Mouse (Mus musculus): ENCODE results near the gene Setd1b.

Gene Setd1b

DNA sequence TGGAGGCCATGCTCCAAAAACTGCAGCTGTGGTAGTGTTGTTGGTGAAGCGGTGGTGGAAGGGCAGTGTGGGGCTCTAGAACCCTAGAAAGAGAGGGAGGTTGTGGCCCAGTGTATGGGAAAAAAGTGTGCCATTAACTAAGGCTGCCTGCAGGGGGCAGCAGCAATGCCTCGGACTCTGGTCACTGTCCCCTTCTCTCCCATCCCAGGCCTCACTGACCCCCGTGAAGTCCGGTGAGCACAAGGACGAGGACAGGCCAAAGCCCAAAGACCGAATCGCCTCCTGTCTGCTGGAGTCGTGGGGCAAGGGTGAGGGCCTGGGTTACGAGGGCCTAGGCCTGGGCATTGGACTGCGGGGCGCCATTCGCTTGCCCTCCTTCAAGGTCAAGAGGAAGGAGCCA is 14.8 kb downstream of the Setd1b start:
- DNase-seq (ENCODE audit: extremely low read depth, insufficient read length, low spot score) = no peak

DNA sequence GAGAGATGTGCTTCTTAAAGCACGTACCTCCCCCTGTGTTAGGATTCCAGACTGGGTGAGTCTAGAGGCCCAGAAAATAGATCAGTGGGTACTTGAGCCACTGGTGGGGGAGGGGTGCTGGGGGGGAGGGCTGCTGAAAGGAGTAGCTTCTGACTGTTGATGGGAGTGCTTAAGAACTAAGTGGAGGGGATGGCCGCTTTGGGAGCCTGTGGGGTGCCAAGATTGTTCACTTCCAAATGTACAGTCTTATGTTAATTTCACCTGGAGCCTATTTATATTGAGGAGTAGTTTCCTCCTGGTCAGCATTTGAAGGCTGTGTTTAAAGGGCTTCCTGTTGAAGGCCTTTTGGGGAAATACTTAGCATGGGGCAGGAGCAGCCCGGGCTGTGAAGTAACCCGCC is 16.0 kb downstream of the Setd1b start:
- no peak for DNase-seq (ENCODE audit: extremely low read depth, insufficient read length, low spot score)

GRCm38 (mm10) chr5:123159446-123159845 is 17.5 kb downstream of the Setd1b start:
- DNase-seq (ENCODE audit: extremely low read depth, insufficient read length, low spot score) = no peak

GRCm38 (mm10) chr5:123159866-123160265 is 17.9 kb downstream of the Setd1b start:
- no peak for DNase-seq (ENCODE audit: extremely low read depth, insufficient read length, low spot score)

- no peak for DNase-seq (ENCODE audit: extremely low read depth, insufficient read length, low spot score)
These were observed 18.3 kb downstream of the Setd1b start for GRCm38 (mm10) chr5:123160341-123160740.

DNA sequence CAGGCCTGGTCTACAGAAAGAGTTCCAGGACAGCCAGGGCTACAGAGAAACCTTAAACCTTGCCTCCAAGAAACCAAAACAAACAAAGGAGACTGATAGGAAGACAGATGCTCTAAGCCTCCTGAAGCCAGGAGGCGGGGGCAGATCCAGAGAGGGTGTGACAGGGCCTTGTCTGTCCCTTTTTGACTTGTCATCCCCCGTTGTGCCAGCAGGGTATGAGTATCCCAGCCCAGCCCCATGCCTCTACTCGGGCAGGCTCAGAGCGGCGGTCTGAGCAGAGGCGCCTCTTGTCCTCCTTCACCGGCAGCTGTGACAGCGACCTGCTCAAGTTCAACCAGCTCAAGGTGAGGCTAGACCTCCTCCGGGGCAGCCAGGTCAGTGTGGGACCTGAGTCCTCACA is 20.9 kb downstream of the Setd1b start:
- DNase-seq (ENCODE audit: extremely low read depth, insufficient read length, low spot score) = no peak

DNA sequence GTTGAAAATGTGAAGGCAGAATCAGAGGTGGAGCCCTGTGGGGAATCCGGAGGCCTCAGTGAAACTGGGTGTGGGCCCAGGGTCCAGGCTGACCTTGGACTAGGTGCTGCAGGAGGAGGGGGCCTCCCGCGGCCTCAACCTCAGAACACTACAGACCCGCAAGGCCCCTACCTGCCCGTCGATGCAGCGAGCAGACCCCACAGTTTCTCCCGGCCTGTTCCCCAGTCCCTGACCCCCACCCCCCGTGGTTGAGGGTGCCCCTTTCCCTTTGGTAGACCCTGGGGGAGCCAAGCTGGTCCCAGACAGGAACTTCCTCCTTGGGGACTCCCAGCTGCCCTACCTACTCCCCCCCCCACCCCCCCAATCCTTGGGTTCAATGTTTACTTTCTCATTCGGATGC is 24.4 kb downstream of the Setd1b start:
- DNase-seq (ENCODE audit: extremely low read depth, insufficient read length, low spot score) = no peak

DNA sequence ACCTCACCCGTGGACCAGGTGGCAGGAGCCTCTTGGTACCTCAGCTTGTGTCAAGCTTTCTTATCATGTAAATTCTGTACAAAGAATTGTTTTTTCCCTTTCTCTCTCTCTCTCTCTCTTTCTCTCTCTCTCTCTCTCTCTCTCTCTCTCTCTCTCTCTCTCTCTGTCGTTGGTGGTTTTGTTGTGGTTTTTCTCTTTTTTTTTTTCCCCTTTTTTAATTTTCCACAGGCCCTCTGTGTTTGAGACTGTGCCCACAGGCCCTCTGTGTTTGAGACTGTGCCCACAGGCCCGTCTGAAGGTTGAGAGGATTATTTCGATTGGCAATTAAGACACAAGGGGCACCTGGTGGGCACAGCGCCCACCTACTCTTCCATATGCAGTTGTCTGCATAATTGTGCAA is 25.6 kb downstream of the Setd1b start:
- DNase-seq (ENCODE audit: extremely low read depth, insufficient read length, low spot score) = no peak

GRCm38 (mm10) chr5:123169284-123169683 is 27.3 kb downstream of the Setd1b start, which contains the start of gene Psmd9:
Gene Psmd9, plus strand, starts transcription at chr5:123169413.
- no peak for DNase-seq (ENCODE audit: extremely low read depth, insufficient read length, low spot score)

DNA sequence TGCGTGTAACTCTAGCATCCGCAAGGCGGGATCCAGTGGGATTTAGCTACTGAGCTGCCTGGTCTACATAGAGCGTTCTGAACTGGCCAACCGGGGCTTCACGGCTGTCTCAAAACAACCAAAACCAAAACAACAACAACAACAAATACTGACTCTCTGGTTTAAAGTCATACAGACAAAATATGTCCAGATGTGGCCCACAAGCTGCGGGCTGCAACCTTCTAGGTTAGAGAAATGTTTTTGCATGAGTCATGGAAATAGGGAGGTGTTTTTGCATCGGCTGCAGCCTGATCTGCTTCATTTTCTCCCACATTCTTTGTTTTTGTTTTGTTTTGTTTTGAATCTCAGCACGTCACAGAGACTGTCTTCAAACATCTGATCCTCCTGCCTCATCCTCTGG is 28.4 kb downstream of the Setd1b start:
- no peak for DNase-seq (ENCODE audit: extremely low read depth, insufficient read length, low spot score)

GRCm38 (mm10) chr5:123171646-123172350 is 29.8 kb downstream of the Setd1b start:
- peak; percentile 69 for DNase-seq (ENCODE audit: extremely low read depth, insufficient read length, low spot score)

DNA sequence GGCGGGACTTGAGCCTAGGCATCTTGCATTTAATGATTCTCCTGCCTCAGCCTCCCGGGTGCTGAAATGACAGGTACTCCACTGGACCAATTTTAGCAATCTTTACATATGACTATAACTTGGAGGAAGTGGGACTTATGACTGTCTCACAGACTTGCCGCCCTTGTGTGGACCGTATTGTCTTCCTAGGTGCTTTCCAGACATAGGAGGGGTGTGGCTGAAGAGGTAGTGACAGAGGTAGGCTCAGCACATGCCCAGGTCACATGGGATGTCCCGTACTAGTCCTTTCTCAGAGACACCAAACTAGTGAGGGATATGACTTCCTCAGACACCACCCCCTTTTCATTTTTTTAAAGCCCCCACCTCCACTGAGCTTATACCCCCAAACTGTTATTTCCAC is 36.8 kb downstream of the Setd1b start:
- no peak for DNase-seq (ENCODE audit: extremely low read depth, insufficient read length, low spot score)

GRCm38 (mm10) chr5:123180390-123180789 is 38.4 kb downstream of the Setd1b start:
- DNase-seq (ENCODE audit: extremely low read depth, insufficient read length, low spot score) = no peak

- no peak for DNase-seq (ENCODE audit: extremely low read depth, insufficient read length, low spot score)
These were observed 39.5 kb downstream of the Setd1b start for GRCm38 (mm10) chr5:123181536-123181935.

GRCm38 (mm10) chr5:123182651-123183050 is 40.7 kb downstream of the Setd1b start, which contains the start of gene Hpd:
Gene Hpd, minus strand, starts transcription at chr5:123182727.
- no peak for DNase-seq (ENCODE audit: extremely low read depth, insufficient read length, low spot score)

DNA sequence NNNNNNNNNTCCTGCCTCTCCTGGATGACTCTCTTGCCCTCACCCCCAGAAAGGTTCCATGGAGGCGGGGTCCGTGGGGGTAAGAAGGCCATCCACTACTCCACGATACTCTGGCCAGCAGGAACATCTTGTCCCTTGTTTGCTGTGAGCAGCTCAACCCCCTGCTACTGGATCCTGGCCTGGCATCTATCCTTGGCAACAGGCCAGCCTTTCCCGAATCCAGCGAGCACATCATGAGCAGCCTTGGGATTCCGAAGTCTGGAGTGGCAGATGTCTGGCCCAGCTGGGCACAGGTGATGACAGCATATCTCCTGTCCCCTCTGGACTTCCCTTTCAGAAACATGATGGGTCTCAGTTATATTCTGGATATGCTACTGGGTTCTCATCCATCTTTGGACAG is 44.0 kb downstream of the Setd1b start:
- DNase-seq (ENCODE audit: extremely low read depth, insufficient read length, low spot score) = no peak

DNA sequence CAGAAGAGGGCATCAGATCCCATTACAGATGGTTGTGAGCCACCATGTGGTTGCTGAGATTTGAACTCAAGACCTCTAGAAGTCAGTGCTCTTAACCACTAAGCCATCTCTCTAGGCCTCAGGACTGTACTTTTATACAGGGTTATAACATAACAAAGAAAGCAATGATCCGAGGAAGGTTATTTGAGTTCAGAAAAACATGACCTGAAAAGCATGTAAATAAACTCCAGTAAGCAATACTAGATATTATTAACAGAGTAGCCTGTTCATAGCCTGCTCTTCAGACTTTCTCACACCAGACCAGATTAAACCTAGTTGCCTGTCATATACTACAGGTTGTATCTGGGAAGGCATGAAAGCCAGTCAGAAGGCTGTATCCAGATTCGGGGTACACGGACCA is 45.3 kb downstream of the Setd1b start:
- DNase-seq (ENCODE audit: extremely low read depth, insufficient read length, low spot score) = no peak

DNA sequence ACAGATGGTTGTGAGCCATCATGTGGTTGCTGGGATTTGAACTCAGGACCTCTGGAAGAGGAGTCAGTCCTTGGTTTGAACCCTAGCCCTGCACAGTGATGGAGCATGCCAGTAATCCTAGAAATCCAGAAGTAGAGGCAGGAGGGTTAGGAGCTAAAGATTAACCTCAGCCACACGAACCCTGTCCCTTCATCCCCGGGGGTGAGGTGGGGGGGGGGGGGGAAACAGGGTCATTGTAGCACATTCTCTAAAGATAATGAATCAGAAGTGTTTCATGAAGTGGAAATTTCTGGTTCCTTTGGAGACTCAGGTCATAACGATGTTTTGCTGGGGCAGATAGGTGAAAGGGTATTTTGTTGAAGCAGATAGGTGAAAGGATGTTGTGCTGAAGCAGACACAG is 48.9 kb downstream of the Setd1b start:
- no peak for DNase-seq (ENCODE audit: extremely low read depth, insufficient read length, low spot score)

DNA sequence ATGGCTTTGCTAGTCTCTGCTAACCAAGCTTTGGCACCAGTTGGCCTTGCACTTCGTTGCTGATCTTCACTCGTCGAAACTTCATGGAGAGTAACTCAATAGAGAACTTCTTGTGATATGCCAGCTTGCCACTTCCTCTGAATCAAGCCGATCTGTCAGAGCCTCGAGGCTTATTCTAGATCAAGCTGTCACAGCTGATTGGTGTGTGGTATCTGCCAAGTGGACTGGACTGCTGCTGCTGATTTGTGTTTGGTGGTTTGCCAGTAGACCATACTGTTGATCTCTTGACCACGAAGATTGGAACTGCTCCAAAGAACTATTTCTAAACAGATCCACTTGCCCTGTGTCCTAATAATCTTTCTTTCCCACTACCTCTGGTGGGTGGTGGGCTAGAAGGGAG is 49.4 kb downstream of the Setd1b start:
- no peak for DNase-seq (ENCODE audit: extremely low read depth, insufficient read length, low spot score)

GRCm38 (mm10) chr5:123192606-123193150 is 50.7 kb downstream of the Setd1b start:
- no peak for DNase-seq (ENCODE audit: extremely low read depth, insufficient read length, low spot score)

- no peak for DNase-seq (ENCODE audit: extremely low read depth, insufficient read length, low spot score)
These were observed 51.4 kb downstream of the Setd1b start for GRCm38 (mm10) chr5:123193436-123193835.

DNA sequence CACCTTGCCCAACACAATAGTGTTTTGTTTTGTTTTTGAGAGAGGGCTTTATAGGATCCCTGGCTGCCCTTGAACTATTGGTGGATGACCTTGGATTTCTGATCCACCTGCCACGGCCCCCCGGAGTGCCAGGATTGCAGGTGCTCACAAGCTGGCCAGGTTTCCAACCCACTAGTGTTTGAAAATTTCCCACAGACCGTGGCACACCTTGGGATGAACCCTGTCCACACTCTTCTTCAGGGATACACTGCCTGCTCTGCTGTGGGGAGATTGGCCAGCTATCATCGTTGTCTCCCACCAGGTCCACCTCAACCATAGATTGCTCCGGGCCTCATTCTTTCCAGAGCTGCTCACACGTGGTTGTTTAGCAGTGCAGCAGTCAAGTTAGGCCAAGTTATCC is 52.9 kb downstream of the Setd1b start:
- no peak for DNase-seq (ENCODE audit: extremely low read depth, insufficient read length, low spot score)

Measured in 3134 (cell line).